Mouse (Mus musculus) embryonic facial prominence, embryonic 11.5 days (tissue): ENCODE results near the gene Ccdc62. TPM values are rescaled to one million over a fixed set of nuclear protein-coding genes. Genes with fewer than 3 reads are reported as not detected.

Source experiments
- ATAC-seq: fragments of 200-750 bp; cut with Nextera tagmentation; replicated peaks from 2 replicates; pipeline ENCODE4 v1.8.0; 2017; ENCODE audit warnings: low read depth; ENCODE audit not compliant: insufficient number of reproducible peaks, low FRiP score, low TSS enrichment
- DNase-seq: peaks from one replicate; pipeline ENCODE4 v3.0.0-alpha.2; 2015; ENCODE audit warnings: low spot score
- H3K27ac ChIP-seq: fragments of 300-500 bp; sonication (generic); replicated peaks from 2 replicates; pipeline ENCODE4 v1.5.1; 2014; ENCODE audit warnings: mild to moderate bottlenecking, low read depth, low read length, control low read depth
- H3K27me3 ChIP-seq: fragments of 300-500 bp; sonication (generic); 2 replicates; pipeline ENCODE4 v1.6.1; 2014; ENCODE audit warnings: mild to moderate bottlenecking, low read length, moderate library complexity, mixed read lengths; ENCODE audit not compliant: control insufficient read depth, insufficient read depth
- H3K36me3 ChIP-seq: fragments of 300-500 bp; sonication (generic); replicated peaks from 2 replicates; pipeline ENCODE4 v1.6.1; 2014; ENCODE audit warnings: low read depth, mild to moderate bottlenecking, low read length, moderate library complexity, mixed read lengths; ENCODE audit not compliant: control insufficient read depth, insufficient read depth
- H3K4me1 ChIP-seq: fragments of 300-500 bp; sonication (generic); 2 replicates; pipeline ENCODE4 v1.6.1; 2014; ENCODE audit warnings: low read length, mixed read lengths; ENCODE audit not compliant: control insufficient read depth, insufficient read depth
- H3K4me2 ChIP-seq: fragments of 300-500 bp; sonication (generic); 2 replicates; pipeline ENCODE4 v1.6.1; 2014; ENCODE audit warnings: low read depth, mild to moderate bottlenecking, control low read depth, low read length, moderate library complexity
- H3K4me3 ChIP-seq: fragments of 300-500 bp; sonication (generic); 2 replicates; pipeline ENCODE4 v1.5.1; 2014; ENCODE audit warnings: low read depth, low read length, control low read depth
- H3K9ac ChIP-seq: fragments of 300-500 bp; sonication (generic); replicated peaks from 2 replicates; pipeline ENCODE4 v1.6.1; 2014; ENCODE audit warnings: mild to moderate bottlenecking, control low read depth, low read length
- H3K9me3 ChIP-seq: fragments of 300-500 bp; sonication (generic); replicated peaks from 2 replicates; pipeline ENCODE4 v1.6.1; 2016; ENCODE audit warnings: mild to moderate bottlenecking, low read length, inconsistent platforms, mixed read lengths; ENCODE audit not compliant: control insufficient read depth
- WGBS: fragments of 180-500 bp; shearing (Covaris S2); extraction: QIAGEN DNeasy Blood & Tissue Kit; methylation state at CpG from one replicate; pipeline ENCODE4 v1.1.7; 2014; 5-methylcytosine and 5-hydroxymethylcytosine counted together
- polyA plus RNA-seq: library from polyadenylated mRNA; unstranded; fragments of >200 nt; fragmentation: Nextera tagmentation; extraction: Ambion mirVana; gene quantifications from 2 replicates; pipeline ENCODE4 v1.2.1, GENCODE M21; 2014

Gene Ccdc62
- polyA plus RNA-seq, 1 experiment from 2014 or later, result 3.5 TPM

DNA sequence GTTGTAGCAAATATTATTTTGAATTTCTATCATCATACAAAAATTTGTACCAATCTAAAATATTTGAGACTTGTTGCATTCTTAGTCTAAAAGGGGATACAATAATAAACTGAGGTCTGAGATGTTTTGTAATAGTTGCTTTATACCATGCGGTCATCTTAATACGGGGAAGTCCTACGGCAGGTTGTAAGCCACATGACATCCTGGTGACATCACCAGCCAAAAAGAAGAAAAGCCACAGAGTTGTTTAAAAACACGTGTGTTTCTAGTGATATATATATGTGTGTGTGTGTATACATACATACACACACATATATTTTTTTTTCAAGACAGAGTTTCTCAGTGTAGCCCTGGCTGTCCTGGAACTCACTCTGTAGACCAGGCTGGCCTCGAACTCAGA lies 37.0 kb upstream of the Ccdc62 start:
- Histone ChIP-seq H3K4me3 (no peak overlapping the region), H3K27me3 (no peaks in the 10 kb centered on the region), H3K4me2 (no peak overlapping the region), H3K36me3 (no peaks in the 10 kb centered on the region), H3K9me3 (no peaks in the 10 kb centered on the region), H3K9ac (no peak overlapping the region), H3K27ac (no peak overlapping the region), H3K4me1 (no peaks in the 10 kb centered on the region)
- ATAC-seq (no peak), DNase-seq (no peak)
- 85% methylated on average over 5 of the region's 5 CpGs for WGBS

DNA sequence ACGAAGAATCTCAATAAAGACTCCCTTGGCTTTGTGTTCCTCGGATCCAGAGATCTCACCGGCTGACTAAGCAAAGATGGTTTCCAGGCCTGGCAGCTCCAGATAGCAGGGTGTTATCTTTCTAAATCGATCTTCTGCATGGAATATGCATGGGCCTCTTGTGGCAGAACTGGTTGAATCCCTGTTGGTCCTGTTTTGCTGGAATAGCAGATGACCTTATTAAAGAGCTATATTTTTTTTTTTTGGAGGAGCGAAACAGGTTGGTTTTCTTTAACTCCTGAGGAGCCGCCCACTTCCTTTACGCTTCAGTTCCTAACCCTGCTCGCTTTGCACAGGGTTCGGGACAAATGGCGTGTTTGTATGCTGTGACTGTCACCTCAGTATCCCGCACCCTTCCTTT lies 34.1 kb upstream of the Ccdc62 start:
- H3K36me3 ChIP-seq, result no peaks in the 10 kb centered on the region
- ATAC-seq, result no peak
- no peaks in the 10 kb centered on the region for H3K9me3 ChIP-seq
- H3K9ac ChIP-seq, result no peak overlapping the region
- H3K27me3 ChIP-seq, result no peaks in the 10 kb centered on the region
- 86% methylated on average over 11 of the region's 11 CpGs for WGBS
- H3K27ac ChIP-seq, result no peak overlapping the region
- no peak overlapping the region for H3K4me3 ChIP-seq
- DNase-seq, result peak; percentile 13
- H3K4me1 ChIP-seq, result no peaks in the 10 kb centered on the region
- no peak overlapping the region for H3K4me2 ChIP-seq

- Histone ChIP-seq H3K27ac (no peak overlapping the region), H3K36me3 (no peaks in the 10 kb centered on the region), H3K9ac (no peak overlapping the region), H3K4me3 (no peak overlapping the region), H3K27me3 (no peaks in the 10 kb centered on the region), H3K9me3 (no peaks in the 10 kb centered on the region), H3K4me1 (no peaks in the 10 kb centered on the region), H3K4me2 (no peak overlapping the region)
- WGBS, result 87% methylated on average over 13 of the region's 13 CpGs
- ATAC-seq (no peak), DNase-seq (no peak)
Observed at GRCm38 (mm10) chr5:123897352-123897751, 33.1 kb upstream of the Ccdc62 start.

DNA sequence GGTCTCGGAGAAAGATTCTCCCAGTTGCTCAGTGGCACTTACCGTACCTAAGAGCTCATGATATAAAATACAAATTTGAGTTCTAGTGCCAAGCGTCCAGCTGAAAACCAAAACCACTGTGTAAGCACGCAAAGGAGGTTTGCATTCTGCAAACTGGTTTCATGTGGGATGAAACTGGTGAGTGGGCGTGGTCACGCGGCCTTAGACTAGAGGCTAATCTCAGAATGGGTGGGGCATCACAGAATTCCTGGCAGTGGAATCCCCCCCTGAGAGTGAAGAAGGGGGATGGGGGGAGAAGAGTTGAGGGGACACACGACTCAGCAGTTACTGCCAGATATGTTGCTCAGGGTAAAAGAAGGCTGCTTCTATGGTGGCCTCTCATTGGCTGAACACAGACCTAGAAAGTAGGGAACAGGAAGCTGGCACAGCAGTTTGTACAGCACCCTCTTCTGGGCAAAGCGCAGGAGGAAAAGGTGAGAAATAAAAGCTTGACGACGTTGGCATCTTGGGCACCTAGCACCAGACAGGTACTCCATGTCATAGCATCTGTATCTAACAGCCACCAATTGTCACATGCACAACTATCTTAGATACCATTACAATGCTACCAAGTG lies 26.3 kb upstream of the Ccdc62 start:
- Histone ChIP-seq H3K27me3 (no peaks in the 10 kb centered on the region), H3K9ac (no peak overlapping the region), H3K36me3 (peaks cover 2% of the 10 kb centered on the region; the same call in 1 of the 2 replicates), H3K4me3 (no peak overlapping the region), H3K9me3 (no peaks in the 10 kb centered on the region), H3K4me2 (no peak overlapping the region), H3K4me1 (no peaks in the 10 kb centered on the region), H3K27ac (no peak overlapping the region)
- DNase-seq (no peak), ATAC-seq (no peak)
- whole genome bisulfite sequencing, result 70% methylated on average over 11 of the region's 11 CpGs

- WGBS, result 73% methylated on average over 17 of the region's 17 CpGs
- no peaks in the 10 kb centered on the region for H3K9me3 ChIP-seq
- no peak overlapping the region for H3K9ac ChIP-seq
- no peaks in the 10 kb centered on the region for H3K4me1 ChIP-seq
- DNase-seq (no peak), ATAC-seq (no peak)
- H3K4me2 ChIP-seq, result no peak overlapping the region
- peaks cover 2% of the 10 kb centered on the region for H3K36me3 ChIP-seq
- peak overlapping the region; percentile 82; the same call in 1 of the 2 replicates for H3K4me3 ChIP-seq
- H3K27ac ChIP-seq, result no peak overlapping the region
- H3K27me3 ChIP-seq, result no peaks in the 10 kb centered on the region
Observed at GRCm38 (mm10) chr5:123906146-123906975, 24.1 kb upstream of the Ccdc62 start.

DNA sequence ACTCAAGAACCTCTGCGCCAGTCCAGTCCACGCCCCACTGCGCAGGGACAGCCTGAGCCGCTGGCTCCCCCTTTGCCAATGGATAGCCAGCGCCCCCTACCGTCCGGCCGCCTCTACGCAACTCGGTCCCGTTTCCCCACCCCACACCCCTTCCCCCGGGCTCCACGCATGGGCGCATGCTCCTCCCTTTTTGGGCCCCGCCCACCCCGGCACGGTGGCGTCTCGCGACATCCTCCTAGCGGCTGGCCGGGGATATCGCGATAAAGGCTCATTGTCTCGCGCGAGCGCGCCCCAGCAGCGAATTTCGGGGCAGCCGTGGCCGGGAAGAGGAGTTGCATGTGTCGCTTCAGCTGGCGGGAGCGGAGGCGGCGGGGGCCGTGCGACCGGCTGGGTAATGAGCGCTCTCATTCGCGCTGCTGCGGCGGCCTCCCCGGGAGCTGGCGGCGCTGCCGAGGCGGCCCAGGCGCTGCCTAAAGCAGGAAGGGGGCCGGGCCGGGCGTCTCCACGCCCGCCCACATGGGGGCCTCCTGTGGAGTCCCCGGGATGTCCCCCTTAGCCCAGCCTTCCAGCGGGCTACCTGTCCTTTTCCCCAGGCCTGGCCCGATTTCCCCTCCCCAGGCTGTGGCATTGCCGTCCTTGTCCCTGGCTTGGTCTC lies 23.4 kb upstream of the Ccdc62 start, which contains the start of gene Denr:
Gene Denr, plus strand, starts transcription at position 200 of the 655 bp plus-strand sequence.
- peak; percentile 91 for ATAC-seq
- under 1% methylated on average over 48 of the region's 61 CpGs for WGBS
- peaks cover 2% of the 10 kb centered on the region for H3K36me3 ChIP-seq

GRCm38 (mm10) chr5:123907631-123907977 lies 22.9 kb upstream of the Ccdc62 start:
- Histone ChIP-seq H3K4me2 (peak overlapping the region; percentile 73), H3K27ac (peak overlapping the region; percentile 16; the same call in 1 of the 2 replicates), H3K9me3 (no peaks in the 10 kb centered on the region), H3K9ac (peak overlapping the region; percentile 82), H3K36me3 (peaks cover 2% of the 10 kb centered on the region), H3K4me3 (peak overlapping the region; percentile 82), H3K4me1 (no peaks in the 10 kb centered on the region), H3K27me3 (no peaks in the 10 kb centered on the region)
- 4% methylated on average over 10 of the region's 10 CpGs for WGBS
- DNase-seq (no peak), ATAC-seq (no peak)

More for the DNA sequence above, 23.4 kb upstream of the Ccdc62 start, which contains the start of gene Denr:
- peak; percentile 99 for DNase-seq
- H3K4me2 ChIP-seq, result peak within 1 kb of the TSS; percentile 73
- H3K9me3 ChIP-seq, result no peaks in the 10 kb centered on the region
- H3K27me3 ChIP-seq, result no peaks in the 10 kb centered on the region
- H3K4me1 ChIP-seq, result no peaks in the 10 kb centered on the region
- peak within 1 kb of the TSS; percentile 82 for H3K4me3 ChIP-seq
- peak within 1 kb of the TSS; percentile 16; the same call in 1 of the 2 replicates for H3K27ac ChIP-seq
- peak within 1 kb of the TSS; percentile 82 for H3K9ac ChIP-seq
